Mouse (Mus musculus) limb, embryonic 12.5 days (tissue): ENCODE measurements around the gene St3gal3. TPM values are rescaled to one million over a fixed set of nuclear protein-coding genes. Genes with fewer than 3 reads are reported as not detected.

ENCODE experiments used
- polyA plus RNA-seq: library from polyadenylated mRNA; unstranded; fragments of >200 nt; fragmentation: Nextera tagmentation; extraction: Ambion mirVana; gene quantifications from 2 replicates; pipeline ENCODE4 v1.2.1, GENCODE M21; 2016

Gene St3gal3
- polyA plus RNA-seq, 1 experiment from 2014 or later, result 12.1 TPM

Other genes with a start within 250 kb of the St3gal3 start
- gene Atp6v0b, start 247.6 kb downstream of the St3gal3 start, polyA plus RNA-seq, result 160 and 175 TPM in 2 replicates
- gene Dph2, start 242.9 kb downstream of the St3gal3 start, polyA plus RNA-seq, result 18.3 and 18.8 TPM in 2 replicates
- gene Ipo13, start 219.9 kb downstream of the St3gal3 start, polyA plus RNA-seq, result 40.3 and 48.1 TPM in 2 replicates
- 16.4 and 16.8 TPM in 2 replicates for gene Artn, start 205.2 kb downstream of the St3gal3 start, polyA plus RNA-seq
- 58.0 and 58.1 TPM in 2 replicates for gene Kdm4a, start 45.1 kb upstream of the St3gal3 start, polyA plus RNA-seq
- gene Ptprf, start 156.5 kb upstream of the St3gal3 start, polyA plus RNA-seq, result 69.6 and 72.2 TPM in 2 replicates